Mouse (Mus musculus): ENCODE results near the gene Nfx1.

GRCm38 (mm10) chr4:41015798-41016197, 45.1 kb downstream of the Nfx1 start:
- TF ChIP-seq POLR2A (IDR thresholded peaks at IDR 0.05; ENCODE audit: insufficient read depth, low read depth, low read length) (no peak), CTCF (IDR thresholded peaks at IDR 0.05) (no peak)
